Mouse (Mus musculus) kidney, adult 2 months (tissue): Measurements from ENCODE around the gene Gpn2.

ENCODE experiments used
- CTCF ChIP-seq: fragments of 200-500 bp; conservative IDR thresholded peaks from 2 replicates; pipeline ENCODE4 v1.5.1; 2011; ENCODE audit warnings: low read depth, mild to moderate bottlenecking, control low read depth, low read length, moderate library complexity, mixed read lengths; ENCODE audit not compliant: insufficient read depth, insufficient read length
- POLR2A ChIP-seq: fragments of 200-500 bp; IDR thresholded peaks from one replicate; pipeline ENCODE4 v1.6.1; 2011; ENCODE audit warnings: low read depth, low read length, control low read depth

DNA sequence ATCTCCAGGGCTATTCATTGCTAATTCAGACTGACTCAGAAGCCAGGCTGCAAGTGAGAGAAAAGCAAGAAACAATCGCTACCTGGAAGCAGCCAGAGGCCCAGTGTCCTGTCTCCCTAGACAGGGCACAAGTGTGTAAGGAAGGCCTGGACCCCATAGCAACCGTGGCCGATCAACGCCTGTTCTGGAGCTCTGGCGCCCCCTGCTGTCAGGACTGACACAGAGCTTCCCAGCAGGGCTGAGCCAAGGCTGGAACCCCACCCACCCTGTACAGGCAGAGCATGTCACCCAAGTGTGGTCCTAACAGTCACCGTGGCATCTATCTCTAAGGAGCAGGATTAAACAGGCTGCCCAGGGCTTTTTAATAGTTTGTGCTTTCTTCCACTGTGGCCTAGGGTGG, 25.6 kb downstream of the Gpn2 start:
- TF ChIP-seq CTCF (peak; percentile 92), POLR2A (no peak)
